Mouse (Mus musculus): ENCODE measurements around the gene Sorbs2. TPM values are rescaled to one million over a fixed set of nuclear protein-coding genes. Genes with fewer than 3 reads are reported as not detected.

Sorbs2 gene
- polyA plus RNA-seq, 1 experiment from 2014 or later, result 60.9 TPM

- peak overlapping the region; percentile 93 for H3K27ac ChIP-seq (ENCODE audit: low read length)
- WGBS, result 7% methylated on average over 7 of the region's 7 CpGs
- peak overlapping the region; percentile 65 for H3K4me3 ChIP-seq (ENCODE audit: low read depth, low read length)
- no peaks in the 10 kb centered on the region for H3K36me3 ChIP-seq (ENCODE audit: control insufficient read depth, insufficient read depth, low read length)
- no peaks in the 10 kb centered on the region for H3K9me3 ChIP-seq (replicated peaks; ENCODE audit: control insufficient read depth, low read length, poor library complexity, severe bottlenecking)
- no peak for ATAC-seq
- peak overlapping the region; percentile 65 for H3K4me2 ChIP-seq (ENCODE audit: low read length)
- peaks cover 11% of the 10 kb centered on the region for H3K4me1 ChIP-seq (ENCODE audit: control insufficient read depth, insufficient read depth, low read length)
- H3K27me3 ChIP-seq (ENCODE audit: control insufficient read depth, insufficient read depth, low read depth, low read length), result no peaks in the 10 kb centered on the region
- H3K9ac ChIP-seq (ENCODE audit: low read depth, low read length), result peak overlapping the region; percentile 85
Observed at GRCm38 (mm10) chr8:45508521-45509104, 1.0 kb downstream of the Sorbs2 start.

- Histone ChIP-seq H3K36me3 (ENCODE audit: control insufficient read depth, insufficient read depth, low read length) (no peaks in the 10 kb centered on the region; the same call in 1 of the 2 replicates), H3K4me3 (ENCODE audit: low read depth, low read length) (no peak overlapping the region), H3K4me2 (ENCODE audit: low read length) (no peak overlapping the region), H3K4me1 (ENCODE audit: control insufficient read depth, insufficient read depth, low read length) (peaks cover 11% of the 10 kb centered on the region), H3K9ac (ENCODE audit: low read depth, low read length) (no peak overlapping the region), H3K9me3 (replicated peaks; ENCODE audit: control insufficient read depth, low read length, poor library complexity, severe bottlenecking) (peaks cover 3% of the 10 kb centered on the region; the same call in 1 of the 2 replicates), H3K27me3 (ENCODE audit: control insufficient read depth, insufficient read depth, low read depth, low read length) (no peaks in the 10 kb centered on the region), H3K27ac (ENCODE audit: low read length) (no peak overlapping the region)
- no peak for ATAC-seq
Observed at GRCm38 (mm10) chr8:45512369-45512768, 4.8 kb downstream of the Sorbs2 start.

- ATAC-seq, result 0 out of 2 replicates have a peak, but pooled peaks have one; percentile 51
- 70% methylated on average over 6 of the region's 6 CpGs for WGBS
- Histone ChIP-seq H3K9ac (ENCODE audit: low read depth, low read length) (no peak overlapping the region), H3K4me1 (ENCODE audit: control insufficient read depth, insufficient read depth, low read length) (no peaks in the 10 kb centered on the region), H3K27ac (ENCODE audit: low read length) (no peak overlapping the region), H3K9me3 (replicated peaks; ENCODE audit: control insufficient read depth, low read length, poor library complexity, severe bottlenecking) (no peaks in the 10 kb centered on the region), H3K4me2 (ENCODE audit: low read length) (no peak overlapping the region), H3K36me3 (ENCODE audit: control insufficient read depth, insufficient read depth, low read length) (no peaks in the 10 kb centered on the region), H3K4me3 (ENCODE audit: low read depth, low read length) (no peak overlapping the region), H3K27me3 (ENCODE audit: control insufficient read depth, insufficient read depth, low read depth, low read length) (no peaks in the 10 kb centered on the region)
Observed at GRCm38 (mm10) chr8:45521595-45521994, 14.0 kb downstream of the Sorbs2 start.

DNA sequence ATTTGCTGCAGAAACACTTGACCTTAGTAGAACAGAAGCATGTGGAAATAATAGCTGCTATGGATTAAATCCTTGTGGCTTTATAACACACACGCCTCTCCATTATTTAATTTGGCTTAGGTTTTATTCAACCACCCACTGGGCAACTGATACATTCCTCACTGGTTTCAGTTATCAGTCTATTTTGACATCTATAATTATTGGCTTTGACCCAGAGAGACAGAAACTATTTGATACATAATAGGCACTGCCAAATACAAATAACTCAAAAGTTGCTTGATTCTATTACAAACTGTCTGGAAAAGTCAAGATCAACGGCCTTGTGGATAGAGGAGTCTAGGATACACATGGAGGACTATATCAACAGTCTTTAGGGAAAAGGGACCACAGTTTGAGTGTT is 20.1 kb downstream of the Sorbs2 start:
- 73% methylated on average over 2 of the region's 2 CpGs for WGBS
- H3K9me3 ChIP-seq (replicated peaks; ENCODE audit: control insufficient read depth, low read length, poor library complexity, severe bottlenecking), result no peaks in the 10 kb centered on the region
- no peak overlapping the region for H3K4me2 ChIP-seq (ENCODE audit: low read length)
- H3K27ac ChIP-seq (ENCODE audit: low read length), result no peak overlapping the region
- ATAC-seq, result no peak
- H3K36me3 ChIP-seq (ENCODE audit: control insufficient read depth, insufficient read depth, low read length), result no peaks in the 10 kb centered on the region
- H3K9ac ChIP-seq (ENCODE audit: low read depth, low read length), result no peak overlapping the region
- H3K4me1 ChIP-seq (ENCODE audit: control insufficient read depth, insufficient read depth, low read length), result no peaks in the 10 kb centered on the region
- no peaks in the 10 kb centered on the region for H3K27me3 ChIP-seq (ENCODE audit: control insufficient read depth, insufficient read depth, low read depth, low read length)
- no peak overlapping the region for H3K4me3 ChIP-seq (ENCODE audit: low read depth, low read length)

DNA sequence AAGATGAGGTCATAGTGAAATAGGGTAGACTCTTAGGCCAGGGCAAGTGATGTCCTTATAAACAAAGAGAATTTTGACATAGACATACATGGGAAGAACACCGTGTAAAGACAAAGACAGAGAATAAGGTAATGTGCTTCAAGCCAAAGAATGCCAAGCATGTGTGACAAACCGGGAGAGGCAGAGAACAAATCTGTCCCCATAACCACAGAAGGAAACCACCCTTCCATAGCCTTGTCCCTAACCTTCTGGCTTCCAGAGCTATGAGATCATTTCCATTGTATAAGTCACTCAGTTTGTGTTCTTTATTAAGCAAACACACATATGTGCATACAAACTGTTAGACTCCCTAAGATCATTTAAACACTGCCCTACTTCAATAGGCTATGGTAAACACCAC is 21.3 kb downstream of the Sorbs2 start:
- H3K27ac ChIP-seq (ENCODE audit: low read length), result no peak overlapping the region
- no peaks in the 10 kb centered on the region for H3K36me3 ChIP-seq (ENCODE audit: control insufficient read depth, insufficient read depth, low read length)
- ATAC-seq, result no peak
- H3K4me1 ChIP-seq (ENCODE audit: control insufficient read depth, insufficient read depth, low read length), result no peaks in the 10 kb centered on the region
- H3K9me3 ChIP-seq (replicated peaks; ENCODE audit: control insufficient read depth, low read length, poor library complexity, severe bottlenecking), result no peaks in the 10 kb centered on the region
- H3K4me3 ChIP-seq (ENCODE audit: low read depth, low read length), result no peak overlapping the region
- H3K9ac ChIP-seq (ENCODE audit: low read depth, low read length), result no peak overlapping the region
- 86% methylated on average over 2 of the region's 2 CpGs for WGBS
- H3K4me2 ChIP-seq (ENCODE audit: low read length), result no peak overlapping the region
- no peaks in the 10 kb centered on the region for H3K27me3 ChIP-seq (ENCODE audit: control insufficient read depth, insufficient read depth, low read depth, low read length)

DNA sequence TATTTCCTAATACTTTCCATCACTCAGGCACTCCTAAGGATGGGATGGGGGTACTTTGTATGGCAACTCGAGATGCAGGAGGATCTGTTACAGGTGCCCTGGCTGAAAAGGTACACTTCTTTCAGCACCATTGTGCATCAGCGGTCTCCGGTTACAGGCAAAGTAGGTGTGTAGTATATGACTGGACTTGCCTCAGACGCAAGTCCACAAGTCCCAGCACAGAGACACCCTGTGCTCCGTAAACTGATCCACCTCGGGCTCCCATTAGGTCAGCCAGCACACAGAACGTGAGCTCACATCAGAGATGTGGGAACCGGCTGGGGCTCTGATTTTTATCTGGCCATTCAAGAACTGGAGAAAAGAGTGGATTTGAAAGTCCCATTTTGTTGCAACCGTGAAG is 29.0 kb downstream of the Sorbs2 start:
- no peaks in the 10 kb centered on the region for H3K9me3 ChIP-seq (replicated peaks; ENCODE audit: control insufficient read depth, low read length, poor library complexity, severe bottlenecking)
- H3K4me1 ChIP-seq (ENCODE audit: control insufficient read depth, insufficient read depth, low read length), result peaks cover 9% of the 10 kb centered on the region
- no peak overlapping the region for H3K27ac ChIP-seq (ENCODE audit: low read length)
- H3K4me2 ChIP-seq (ENCODE audit: low read length), result no peak overlapping the region
- no peak overlapping the region for H3K9ac ChIP-seq (ENCODE audit: low read depth, low read length)
- 88% methylated on average over 9 of the region's 9 CpGs for WGBS
- no peaks in the 10 kb centered on the region for H3K36me3 ChIP-seq (ENCODE audit: control insufficient read depth, insufficient read depth, low read length)
- H3K4me3 ChIP-seq (ENCODE audit: low read depth, low read length), result no peak overlapping the region
- H3K27me3 ChIP-seq (ENCODE audit: control insufficient read depth, insufficient read depth, low read depth, low read length), result no peaks in the 10 kb centered on the region
- no peak for ATAC-seq

- Histone ChIP-seq H3K27me3 (ENCODE audit: control insufficient read depth, insufficient read depth, low read depth, low read length) (no peaks in the 10 kb centered on the region), H3K4me2 (ENCODE audit: low read length) (no peak overlapping the region), H3K9me3 (replicated peaks; ENCODE audit: control insufficient read depth, low read length, poor library complexity, severe bottlenecking) (no peaks in the 10 kb centered on the region), H3K4me1 (ENCODE audit: control insufficient read depth, insufficient read depth, low read length) (peaks cover 7% of the 10 kb centered on the region), H3K9ac (ENCODE audit: low read depth, low read length) (no peak overlapping the region), H3K27ac (ENCODE audit: low read length) (no peak overlapping the region), H3K36me3 (ENCODE audit: control insufficient read depth, insufficient read depth, low read length) (no peaks in the 10 kb centered on the region), H3K4me3 (ENCODE audit: low read depth, low read length) (no peak overlapping the region)
- 59% methylated on average over 5 of the region's 5 CpGs for WGBS
- ATAC-seq, result no peak
Observed at GRCm38 (mm10) chr8:45540513-45540912, 32.9 kb downstream of the Sorbs2 start.

DNA sequence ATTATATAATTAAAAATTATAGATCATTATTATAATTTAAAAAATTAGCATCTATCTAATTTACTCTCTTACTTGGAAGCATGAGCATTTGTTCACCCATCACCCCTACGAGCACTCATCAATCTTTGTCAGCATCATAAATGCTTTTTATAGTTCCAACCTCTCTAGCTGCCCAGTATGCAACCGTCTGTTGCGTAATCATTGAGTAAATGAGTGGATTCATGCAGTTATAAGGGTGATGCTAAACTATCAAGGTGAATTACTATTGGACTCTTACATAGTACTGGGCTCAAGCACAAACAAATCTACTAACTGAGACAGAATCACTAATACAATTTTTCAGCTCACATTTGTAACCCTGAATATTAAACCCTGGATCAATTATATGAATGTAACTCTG is 44.6 kb downstream of the Sorbs2 start:
- Histone ChIP-seq H3K27me3 (ENCODE audit: control insufficient read depth, insufficient read depth, low read depth, low read length) (no peaks in the 10 kb centered on the region), H3K27ac (ENCODE audit: low read length) (no peak overlapping the region), H3K4me3 (ENCODE audit: low read depth, low read length) (no peak overlapping the region), H3K9me3 (replicated peaks; ENCODE audit: control insufficient read depth, low read length, poor library complexity, severe bottlenecking) (no peaks in the 10 kb centered on the region), H3K36me3 (ENCODE audit: control insufficient read depth, insufficient read depth, low read length) (no peaks in the 10 kb centered on the region), H3K9ac (ENCODE audit: low read depth, low read length) (no peak overlapping the region), H3K4me2 (ENCODE audit: low read length) (no peak overlapping the region), H3K4me1 (ENCODE audit: control insufficient read depth, insufficient read depth, low read length) (no peaks in the 10 kb centered on the region)
- WGBS, result 88% methylated on average over 3 of the region's 3 CpGs
- ATAC-seq, result no peak

- Histone ChIP-seq H3K4me1 (ENCODE audit: control insufficient read depth, insufficient read depth, low read length) (peaks cover 9% of the 10 kb centered on the region; the same call in 1 of the 2 replicates), H3K4me2 (ENCODE audit: low read length) (no peak overlapping the region), H3K9me3 (replicated peaks; ENCODE audit: control insufficient read depth, low read length, poor library complexity, severe bottlenecking) (no peaks in the 10 kb centered on the region), H3K9ac (ENCODE audit: low read depth, low read length) (no peak overlapping the region), H3K27me3 (ENCODE audit: control insufficient read depth, insufficient read depth, low read depth, low read length) (no peaks in the 10 kb centered on the region), H3K36me3 (ENCODE audit: control insufficient read depth, insufficient read depth, low read length) (no peaks in the 10 kb centered on the region), H3K4me3 (ENCODE audit: low read depth, low read length) (no peak overlapping the region), H3K27ac (ENCODE audit: low read length) (no peak overlapping the region)
- 71% methylated on average over 4 of the region's 4 CpGs for WGBS
- no peak for ATAC-seq
Observed at GRCm38 (mm10) chr8:45554627-45555026, 47.0 kb downstream of the Sorbs2 start.

All from midbrain, embryonic 16.5 days (tissue).